Mouse (Mus musculus) liver, adult 2 months (tissue): ENCODE measurements around the gene Slc38a3. TPM values are rescaled to one million over a fixed set of nuclear protein-coding genes. Genes with fewer than 3 reads are reported as not detected.

Experiments used
- DNase-seq: peaks from one replicate; pipeline ENCODE4 v3.0.0-alpha.2; 2011; ENCODE audit warnings: low read depth, low spot score; ENCODE audit errors: extremely low read depth
- H3K27ac ChIP-seq: fragments of 200-500 bp; replicated peaks from 2 replicates; pipeline ENCODE4 v1.5.1; 2012; ENCODE audit warnings: low read depth, mild to moderate bottlenecking, control low read depth, inconsistent platforms, low read length; ENCODE audit not compliant: insufficient read depth
- H3K27me3 ChIP-seq: fragments of 200-500 bp; 2 replicates; pipeline ENCODE4 v1.6.1; 2012; ENCODE audit warnings: mild to moderate bottlenecking, moderate library complexity, low read length, inconsistent platforms; ENCODE audit not compliant: control insufficient read depth, insufficient read depth
- H3K36me3 ChIP-seq: fragments of 200-500 bp; 2 replicates; pipeline ENCODE4 v1.6.1; 2012; ENCODE audit warnings: low read length, inconsistent platforms; ENCODE audit not compliant: control insufficient read depth, insufficient read depth
- H3K4me1 ChIP-seq: fragments of 200-500 bp; 2 replicates; pipeline ENCODE4 v1.6.1; 2011; ENCODE audit warnings: low read length; ENCODE audit not compliant: control insufficient read depth, insufficient read depth
- H3K4me3 ChIP-seq: fragments of 200-500 bp; 2 replicates; pipeline ENCODE4 v1.5.1; 2011; ENCODE audit warnings: low read depth, mild to moderate bottlenecking, control low read depth, low read length, moderate library complexity; ENCODE audit not compliant: insufficient read depth
- H3K79me2 ChIP-seq: fragments of 200-500 bp; 2 replicates; pipeline ENCODE4 v1.6.1; 2012; ENCODE audit warnings: inconsistent platforms, mild to moderate bottlenecking, low read length, moderate library complexity; ENCODE audit not compliant: control insufficient read depth, insufficient read depth
- H3K9ac ChIP-seq: fragments of 200-500 bp; 2 replicates; pipeline ENCODE4 v1.6.1; 2012; ENCODE audit warnings: low read depth, mild to moderate bottlenecking, control low read depth, inconsistent platforms, low read length
- CTCF ChIP-seq: fragments of 200-500 bp; IDR thresholded peaks from 2 replicates; pipeline ENCODE4 v1.5.1; 2011; ENCODE audit warnings: low read depth, low read length, control low read depth
- POLR2A ChIP-seq: fragments of 200-500 bp; IDR thresholded peaks from 2 replicates; pipeline ENCODE4 v1.6.1; 2011; ENCODE audit warnings: low read length, control low read depth; ENCODE audit not compliant: insufficient read depth; ENCODE audit errors: extremely low read depth
- WGBS: fragments of 180-500 bp; shearing (Covaris S2); methylation state at CpG from one replicate; pipeline ENCODE4 v1.1.7; 2018; 5-methylcytosine and 5-hydroxymethylcytosine counted together
- polyA plus RNA-seq: library from polyadenylated mRNA; depleted of rRNA; stranded (reverse); fragments of >200 nt; gene quantifications from 2 replicates; pipeline ENCODE4 v1.2.3, GENCODE M21; 2012
- total RNA-seq: library from RNA; depleted of rRNA; stranded (reverse); fragments of >200 nt; gene quantifications from 2 replicates; pipeline ENCODE4 v1.2.3, GENCODE M21; 2014

The Slc38a3 gene
- total and polyA plus RNA-seq, 2 experiments, result 982 to 4,585 TPM

DNA sequence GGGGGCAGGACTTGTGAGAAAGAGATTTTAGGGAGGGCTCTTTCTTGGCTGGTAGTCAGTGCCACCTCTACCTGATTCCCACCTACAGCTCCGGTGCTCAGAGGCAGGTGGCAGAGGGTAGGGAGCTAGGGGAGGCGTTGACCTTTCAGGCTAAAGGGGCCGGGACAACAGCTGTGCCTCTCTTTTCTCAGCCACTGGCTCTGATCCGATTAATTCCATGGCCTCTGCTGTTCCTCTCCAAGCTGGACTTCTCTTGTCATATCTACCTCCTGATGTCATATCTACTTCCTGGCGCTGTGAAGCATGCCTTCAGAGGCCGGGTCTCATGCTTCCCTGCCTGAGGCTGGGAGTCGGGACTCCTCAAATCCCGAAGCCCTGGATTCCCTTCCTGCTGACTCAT lies 1.3 kb downstream of the Slc38a3 start:
- Histone ChIP-seq H3K27ac (peak overlapping the region; percentile 96), H3K4me1 (peaks cover 31% of the 10 kb centered on the region), H3K9ac (peak overlapping the region; percentile 84), H3K27me3 (no peaks in the 10 kb centered on the region), H3K79me2 (peaks cover 32% of the 10 kb centered on the region), H3K36me3 (peaks cover 9% of the 10 kb centered on the region; the same call in 1 of the 2 replicates), H3K4me3 (peak overlapping the region; percentile 92)
- TF ChIP-seq POLR2A (0 out of 2 replicates have a peak, but pooled peaks have one; percentile 61), CTCF (no peak)
- DNase-seq, result peak; percentile 93
- WGBS, result 17% methylated on average over 8 of the region's 8 CpGs

DNA sequence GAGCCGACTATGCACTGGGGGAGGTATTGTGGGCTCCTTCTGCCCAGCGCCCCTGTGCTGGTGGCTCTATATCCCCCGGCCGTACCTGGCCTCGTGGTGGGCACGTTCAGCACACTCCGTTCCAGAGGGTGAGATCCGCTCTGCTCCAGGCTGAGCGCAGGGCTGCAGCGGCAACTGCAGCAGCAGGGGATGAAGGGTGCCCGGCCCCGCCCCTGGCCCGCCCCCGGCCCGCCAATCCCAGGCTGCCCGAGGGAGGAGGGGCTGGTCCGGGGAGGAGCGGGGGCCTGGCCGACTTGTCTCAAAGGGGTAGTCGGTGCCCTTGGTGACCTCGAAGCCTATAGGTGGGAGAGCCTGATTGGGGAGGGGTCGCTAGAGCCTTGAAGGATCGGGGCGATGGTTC lies 2.1 kb downstream of the Slc38a3 start:
- peak overlapping the region; percentile 92 for H3K4me3 ChIP-seq
- H3K79me2 ChIP-seq, result peaks cover 35% of the 10 kb centered on the region
- WGBS, result 1% methylated on average over 24 of the region's 24 CpGs
- no peaks in the 10 kb centered on the region for H3K27me3 ChIP-seq
- H3K9ac ChIP-seq, result peak overlapping the region; percentile 94
- H3K27ac ChIP-seq, result peak overlapping the region; percentile 97
- peaks cover 11% of the 10 kb centered on the region; the same call in 1 of the 2 replicates for H3K36me3 ChIP-seq
- peak; percentile 81 for DNase-seq
- TF ChIP-seq CTCF, result no peak
- TF ChIP-seq POLR2A, result peak; percentile 99
- H3K4me1 ChIP-seq, result peaks cover 39% of the 10 kb centered on the region

DNA sequence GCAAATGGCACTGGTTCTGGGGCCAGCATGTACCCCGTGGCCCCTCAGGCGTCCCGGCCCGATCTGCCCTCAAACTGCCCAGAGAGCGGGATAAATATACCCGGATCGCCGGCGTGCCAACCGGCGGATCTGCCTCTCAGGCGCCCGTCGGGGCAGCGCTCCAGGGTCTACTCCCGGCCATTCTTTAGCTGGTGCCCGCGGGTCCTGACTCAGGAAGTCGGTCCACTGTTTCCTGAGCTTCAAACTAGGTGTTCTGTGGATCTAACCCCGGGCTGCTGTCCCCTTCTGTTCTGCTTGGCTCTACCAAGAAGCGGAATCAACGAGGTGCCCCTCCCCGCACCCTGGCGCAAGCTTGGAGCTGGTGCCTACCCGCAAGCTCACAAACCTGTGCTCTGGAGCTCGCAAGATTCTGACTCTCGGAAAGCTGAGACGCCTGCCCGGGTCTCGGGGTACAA lies 2.6 kb downstream of the Slc38a3 start:
- peak overlapping the region; percentile 94 for H3K9ac ChIP-seq
- DNase-seq, result no peak

DNA sequence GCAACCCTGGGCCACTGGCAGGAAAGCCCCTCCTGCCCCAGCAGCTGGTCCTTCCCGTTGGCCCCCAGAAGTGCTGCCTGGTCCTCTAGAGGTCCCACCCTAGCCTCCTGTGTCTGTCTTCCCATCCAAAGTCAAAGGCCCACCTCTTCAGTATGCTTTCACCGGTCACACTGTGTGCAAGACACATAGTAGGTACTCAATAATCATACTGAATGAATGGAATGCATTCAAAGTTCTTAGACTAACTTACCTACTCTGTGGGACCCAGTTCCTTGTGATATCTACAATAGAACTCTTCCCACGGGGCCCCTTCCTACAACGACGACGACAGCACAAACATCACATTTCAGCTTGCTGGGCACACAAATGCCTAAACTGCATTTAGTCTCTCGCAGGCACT lies 4.0 kb downstream of the Slc38a3 start:
- 27% methylated on average over 7 of the region's 7 CpGs for WGBS
- Histone ChIP-seq H3K27me3 (no peaks in the 10 kb centered on the region), H3K79me2 (peaks cover 35% of the 10 kb centered on the region), H3K4me1 (peaks cover 42% of the 10 kb centered on the region), H3K4me3 (peak overlapping the region; percentile 92), H3K9ac (peak overlapping the region; percentile 94), H3K27ac (peak overlapping the region; percentile 97), H3K36me3 (peaks cover 14% of the 10 kb centered on the region; the same call in 1 of the 2 replicates)
- TF ChIP-seq POLR2A (no peak), CTCF (no peak)
- peak; percentile 36 for DNase-seq

More for the DNA sequence above, 2.6 kb downstream of the Slc38a3 start:
- 2% methylated on average over 30 of the region's 30 CpGs for WGBS
- Histone ChIP-seq H3K27ac (peak overlapping the region; percentile 97), H3K4me3 (peak overlapping the region; percentile 92), H3K36me3 (peaks cover 11% of the 10 kb centered on the region; the same call in 1 of the 2 replicates), H3K27me3 (no peaks in the 10 kb centered on the region), H3K79me2 (peaks cover 35% of the 10 kb centered on the region), H3K4me1 (peaks cover 43% of the 10 kb centered on the region)
- TF ChIP-seq CTCF (peak; percentile 0; the same call in 1 of the 2 replicates), POLR2A (no peak)

DNA sequence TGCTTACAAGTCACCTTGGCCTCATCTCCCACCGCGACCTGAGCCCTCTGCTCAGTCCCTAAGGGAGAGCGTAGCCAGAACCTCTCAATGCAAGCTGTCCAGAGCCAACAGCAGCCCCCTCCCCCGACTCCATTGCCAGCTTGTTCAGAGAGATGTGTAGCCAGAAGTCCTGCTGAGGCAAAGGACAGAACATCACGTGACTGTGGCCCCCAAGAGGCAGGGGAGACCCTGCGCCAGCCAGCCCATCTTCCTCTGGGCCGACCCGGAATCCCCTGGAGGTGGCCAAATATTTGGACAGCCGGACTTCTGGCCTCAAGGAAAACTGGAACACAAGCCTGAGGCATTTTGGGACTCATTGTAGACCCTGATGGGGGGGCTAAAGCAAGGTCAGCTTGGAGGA lies 5.8 kb downstream of the Slc38a3 start:
- Histone ChIP-seq H3K9ac (peak overlapping the region; percentile 56), H3K27ac (peak overlapping the region; percentile 51), H3K79me2 (peaks cover 35% of the 10 kb centered on the region), H3K27me3 (no peaks in the 10 kb centered on the region), H3K36me3 (peaks cover 14% of the 10 kb centered on the region; the same call in 1 of the 2 replicates), H3K4me3 (peak overlapping the region; percentile 51), H3K4me1 (peaks cover 40% of the 10 kb centered on the region)
- peak; percentile 40 for DNase-seq
- TF ChIP-seq CTCF, result no peak
- 33% methylated on average over 9 of the region's 9 CpGs for WGBS

DNA sequence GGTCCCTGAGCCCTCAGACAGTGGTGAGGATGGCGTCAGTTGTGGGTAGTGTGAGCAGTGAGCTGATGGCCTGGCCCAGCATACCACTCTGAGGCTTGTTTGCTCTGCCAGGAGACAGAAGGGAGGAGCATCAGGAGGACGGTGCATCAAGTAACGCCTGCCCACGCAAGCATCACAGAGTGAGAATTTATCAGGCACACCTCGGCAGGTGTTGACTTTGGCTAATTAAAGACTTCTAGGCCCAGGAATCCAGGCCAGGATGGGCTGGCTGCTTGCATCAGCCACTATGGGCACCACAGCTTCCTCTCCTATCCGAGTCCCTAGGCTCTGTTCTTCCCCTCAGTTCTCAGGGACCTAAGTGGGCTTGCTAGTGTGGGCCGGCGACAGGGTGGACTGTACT lies 7.0 kb downstream of the Slc38a3 start:
- peak; percentile 75 for DNase-seq
- TF ChIP-seq CTCF, result no peak
- TF ChIP-seq POLR2A, result no peak
- Histone ChIP-seq H3K79me2 (peaks cover 35% of the 10 kb centered on the region), H3K27ac (peak overlapping the region; percentile 51), H3K9ac (peak overlapping the region; percentile 56), H3K27me3 (no peaks in the 10 kb centered on the region), H3K36me3 (peaks cover 24% of the 10 kb centered on the region; the same call in 1 of the 2 replicates), H3K4me3 (no peak overlapping the region), H3K4me1 (peaks cover 42% of the 10 kb centered on the region)
- WGBS, result 35% methylated on average over 8 of the region's 8 CpGs
